Mouse (Mus musculus) midbrain, postnatal 0 days (tissue): ENCODE data around the gene Hic1. TPM values are rescaled to one million over a fixed set of nuclear protein-coding genes. Genes with fewer than 3 reads are reported as not detected.

ENCODE experiments used
- ATAC-seq: fragments of 200-750 bp; cut with Nextera tagmentation; 2 replicates; pipeline ENCODE4 v1.8.0; 2017; ENCODE audit warnings: moderate number of reproducible peaks, mild to moderate bottlenecking, moderate TSS enrichment, moderate library complexity; ENCODE audit not compliant: low FRiP score
- DNase-seq: peaks from one replicate; pipeline ENCODE4 v3.0.0-alpha.2; 2015; ENCODE audit warnings: low spot score
- H3K27ac ChIP-seq: fragments of 300-500 bp; sonication (generic); 2 replicates; pipeline ENCODE4 v1.5.1; 2014; ENCODE audit warnings: low read depth, mild to moderate bottlenecking, low read length, mixed read lengths
- H3K27me3 ChIP-seq: fragments of 300-500 bp; sonication (generic); 2 replicates; pipeline ENCODE4 v1.6.1; 2014; ENCODE audit warnings: low read length, control low read depth, mixed read lengths; ENCODE audit not compliant: insufficient read depth
- H3K36me3 ChIP-seq: fragments of 300-500 bp; sonication (generic); 2 replicates; pipeline ENCODE4 v1.6.1; 2014; ENCODE audit warnings: low read length, control low read depth, mixed read lengths; ENCODE audit not compliant: insufficient read depth
- H3K4me1 ChIP-seq: fragments of 300-500 bp; sonication (generic); 2 replicates; pipeline ENCODE4 v1.6.1; 2014; ENCODE audit warnings: mild to moderate bottlenecking, control low read depth, antibody characterized with exemption, low read length, mixed read lengths; ENCODE audit not compliant: insufficient read depth
- H3K4me2 ChIP-seq: fragments of 300-500 bp; sonication (generic); 2 replicates; pipeline ENCODE4 v1.6.1; 2014; ENCODE audit warnings: low read depth, mild to moderate bottlenecking, low read length, mixed read lengths; ENCODE audit not compliant: poor library complexity, severe bottlenecking
- H3K4me3 ChIP-seq: fragments of 300-500 bp; sonication (generic); 2 replicates; pipeline ENCODE4 v1.5.1; 2014; ENCODE audit warnings: low read depth, mild to moderate bottlenecking, low read length, moderate library complexity
- H3K9ac ChIP-seq: fragments of 300-500 bp; sonication (generic); replicated peaks from 2 replicates; pipeline ENCODE4 v1.6.1; 2014; ENCODE audit warnings: mild to moderate bottlenecking, low read length, moderate library complexity, mixed read lengths; ENCODE audit not compliant: poor library complexity, severe bottlenecking
- H3K9me3 ChIP-seq: fragments of 300-500 bp; sonication (generic); 2 replicates; pipeline ENCODE4 v1.6.1; 2016; ENCODE audit warnings: low read length, control low read depth
- CTCF ChIP-seq: IDR thresholded peaks from 2 replicates; pipeline ENCODE4 v1.5.1; 2016; ENCODE audit warnings: antibody characterized with exemption, mild to moderate bottlenecking
- WGBS: fragments of 180-500 bp; shearing (Covaris S2); extraction: QIAGEN DNeasy Blood & Tissue Kit; methylation state at CpG from one replicate; pipeline ENCODE4 v1.1.7; 2014; 5-methylcytosine and 5-hydroxymethylcytosine counted together
- polyA plus RNA-seq: library from polyadenylated mRNA; unstranded; fragments of >200 nt; fragmentation: Nextera tagmentation; extraction: Ambion mirVana; gene quantifications from 2 replicates; pipeline ENCODE4 v1.2.1, GENCODE M21; 2015
- total RNA-seq: library from RNA; depleted of rRNA; stranded (reverse); fragments of >200 nt; gene quantifications from 2 replicates; pipeline ENCODE4 v1.2.3, GENCODE M21; 2014

Hic1 gene
- total and polyA plus RNA-seq, 2 experiments from 2014 or later, result 1.5 to 7.1 TPM

DNA sequence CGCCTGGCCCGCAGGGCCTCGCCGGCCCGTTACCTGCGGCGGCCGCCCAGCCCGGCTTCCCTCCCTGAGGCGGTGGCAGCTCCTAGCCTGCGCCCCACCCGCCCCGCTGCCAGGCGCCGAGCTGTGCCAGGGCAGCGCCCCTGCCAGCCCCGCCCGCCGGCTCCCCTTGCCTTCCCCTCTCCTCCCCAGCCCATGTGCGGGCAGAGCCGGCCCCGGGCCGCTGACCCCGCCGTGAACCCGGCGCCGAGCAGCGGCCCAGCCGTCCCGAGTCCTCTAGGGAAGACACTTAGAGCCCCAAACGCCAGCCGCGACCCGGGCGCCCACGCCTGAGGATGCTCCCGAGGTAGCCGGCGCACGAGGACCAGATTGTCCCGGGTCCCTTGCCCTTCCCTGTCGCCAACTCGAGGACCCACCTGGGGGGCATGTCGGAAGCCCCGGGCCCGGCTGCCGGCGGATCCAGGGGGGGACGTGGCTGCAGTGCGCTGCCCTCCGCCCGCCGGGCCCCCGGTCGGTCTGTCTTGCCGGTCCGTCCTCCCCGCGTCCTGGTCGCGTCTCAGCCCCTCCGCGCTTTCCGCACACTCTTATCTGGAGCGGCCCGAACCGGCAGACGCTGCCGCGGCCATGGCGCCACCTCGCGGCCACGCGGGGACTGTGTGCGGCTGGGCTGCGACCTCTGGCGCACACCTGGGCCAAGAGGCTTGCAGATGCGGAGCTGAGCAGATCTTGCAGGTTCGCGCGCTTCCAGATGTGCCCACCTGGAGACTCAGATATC, 543 bp downstream of the Hic1 start:
- peak; percentile 93 for TF ChIP-seq CTCF
- no peaks in the 10 kb centered on the region for H3K36me3 ChIP-seq
- no peaks in the 10 kb centered on the region for H3K9me3 ChIP-seq
- H3K4me3 ChIP-seq, result peak overlapping the region; percentile 38
- H3K9ac ChIP-seq, result peak overlapping the region; percentile 34; the same call in 1 of the 2 replicates
- peaks cover 42% of the 10 kb centered on the region for H3K27me3 ChIP-seq
- H3K4me2 ChIP-seq, result peak overlapping the region; percentile 84
- DNase-seq (peak; percentile 81), ATAC-seq (no peak)
- peaks cover 9% of the 10 kb centered on the region; the same call in 1 of the 2 replicates for H3K4me1 ChIP-seq
- 1% methylated on average over 73 of the region's 83 CpGs for WGBS
- H3K27ac ChIP-seq, result no peak overlapping the region

DNA sequence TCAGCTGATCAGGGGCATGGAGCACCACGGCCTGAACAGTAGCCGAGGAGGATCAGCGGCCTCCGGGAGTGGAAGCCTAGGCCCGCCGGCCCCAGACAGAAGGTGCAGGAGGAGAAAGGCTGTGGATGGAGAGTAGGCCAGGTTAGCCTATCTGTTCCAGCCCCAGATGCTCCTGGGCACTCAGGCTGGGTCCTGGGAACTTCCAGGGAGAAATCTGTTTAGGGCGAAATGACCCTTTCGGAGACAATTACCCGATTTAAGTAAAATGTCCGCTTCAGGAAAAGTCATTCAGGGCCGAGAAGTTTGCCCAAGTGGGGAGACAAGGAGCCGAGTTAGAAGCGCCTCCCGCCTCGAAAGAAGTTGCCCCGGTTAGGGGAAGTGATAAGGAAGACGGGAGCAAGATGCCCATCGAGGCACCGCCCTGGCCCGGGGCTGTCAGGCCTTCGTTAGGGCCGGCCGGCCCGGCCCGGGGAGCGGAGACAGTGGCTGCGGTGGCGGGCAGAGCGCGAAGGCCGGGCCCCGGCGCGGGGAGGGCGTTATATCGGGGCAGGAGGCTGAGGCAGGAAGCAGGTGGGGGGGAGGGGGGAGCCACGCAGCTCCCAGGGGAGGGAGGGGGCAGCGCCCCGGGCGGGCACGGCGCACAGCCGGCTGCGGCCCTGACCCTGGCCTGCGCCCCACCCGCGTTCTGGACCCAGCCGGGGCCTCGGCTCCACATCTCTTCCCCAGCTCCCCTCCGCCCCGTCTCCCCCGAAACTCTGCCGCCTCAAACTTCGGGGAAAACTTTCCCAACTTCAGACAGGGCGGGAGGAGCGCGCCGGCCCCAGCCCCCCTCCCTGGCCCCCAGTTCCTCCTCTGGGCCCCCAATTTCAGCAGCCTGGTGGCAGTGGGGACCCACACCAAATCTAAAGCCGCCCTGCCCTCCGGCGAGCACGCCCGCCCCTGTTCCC, 1.4 kb downstream of the Hic1 start:
- TF ChIP-seq CTCF, result no peak

DNA sequence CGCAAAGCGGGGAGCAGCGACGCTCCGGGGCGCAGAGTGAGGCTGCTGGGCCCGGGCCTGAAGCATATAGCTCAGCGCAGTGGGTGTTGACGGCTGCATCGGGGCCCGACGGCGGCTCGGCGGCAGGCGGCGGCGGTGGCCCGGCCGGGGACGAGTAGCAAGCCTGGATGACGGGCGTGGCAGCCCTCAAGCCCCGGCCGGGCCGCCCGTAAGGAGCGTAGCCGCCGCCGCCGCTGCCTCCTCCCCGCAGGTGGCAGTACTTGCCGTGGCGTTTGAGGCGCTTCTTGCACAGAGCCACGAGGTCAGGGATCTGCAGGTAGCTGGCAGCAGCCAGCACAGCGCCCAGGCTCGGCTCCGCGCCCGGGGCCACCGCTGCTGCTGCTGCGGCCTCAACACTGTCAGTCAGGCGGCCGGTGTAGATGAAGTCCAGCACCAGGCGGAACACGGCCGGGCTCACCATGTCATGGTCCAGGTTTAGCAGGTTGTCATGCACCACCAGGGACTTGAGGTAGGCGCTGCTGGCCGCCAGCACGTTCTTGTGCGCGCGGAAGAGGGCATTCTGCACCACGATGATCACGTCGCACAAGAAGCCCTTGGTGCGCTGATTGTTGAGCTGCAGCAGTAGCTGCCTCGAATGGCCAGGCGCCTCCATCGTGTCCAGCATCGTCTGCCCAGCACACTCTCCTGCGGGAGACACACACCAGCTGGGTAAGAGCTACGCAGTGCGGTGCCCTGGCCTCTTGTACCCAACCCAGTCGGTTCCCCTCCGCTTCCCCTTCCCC, 2.3 kb downstream of the Hic1 start:
- no peak for TF ChIP-seq CTCF
- WGBS, result 9% methylated on average over 56 of the region's 68 CpGs
- Histone ChIP-seq H3K4me2 (peak overlapping the region; percentile 84), H3K4me1 (peaks cover 9% of the 10 kb centered on the region; the same call in 1 of the 2 replicates), H3K9me3 (no peaks in the 10 kb centered on the region), H3K9ac (no peak overlapping the region), H3K27me3 (peaks cover 54% of the 10 kb centered on the region), H3K4me3 (peak overlapping the region; percentile 38), H3K36me3 (peaks cover 15% of the 10 kb centered on the region), H3K27ac (no peak overlapping the region)
- ATAC-seq, result no peak
- DNase-seq, result no peak

More for the DNA sequence above, 1.4 kb downstream of the Hic1 start:
- Histone ChIP-seq H3K27ac (no peak overlapping the region), H3K9ac (0 out of 2 replicates have a peak overlapping the region, but pooled peaks have one; percentile 34), H3K4me1 (peaks cover 9% of the 10 kb centered on the region; the same call in 1 of the 2 replicates), H3K36me3 (peaks cover 7% of the 10 kb centered on the region), H3K27me3 (peaks cover 51% of the 10 kb centered on the region), H3K9me3 (no peaks in the 10 kb centered on the region), H3K4me2 (peak overlapping the region; percentile 84), H3K4me3 (peak overlapping the region; percentile 38)
- WGBS, result 10% methylated on average over 40 of the region's 63 CpGs
- DNase-seq, result no peak
- no peak for ATAC-seq

DNA sequence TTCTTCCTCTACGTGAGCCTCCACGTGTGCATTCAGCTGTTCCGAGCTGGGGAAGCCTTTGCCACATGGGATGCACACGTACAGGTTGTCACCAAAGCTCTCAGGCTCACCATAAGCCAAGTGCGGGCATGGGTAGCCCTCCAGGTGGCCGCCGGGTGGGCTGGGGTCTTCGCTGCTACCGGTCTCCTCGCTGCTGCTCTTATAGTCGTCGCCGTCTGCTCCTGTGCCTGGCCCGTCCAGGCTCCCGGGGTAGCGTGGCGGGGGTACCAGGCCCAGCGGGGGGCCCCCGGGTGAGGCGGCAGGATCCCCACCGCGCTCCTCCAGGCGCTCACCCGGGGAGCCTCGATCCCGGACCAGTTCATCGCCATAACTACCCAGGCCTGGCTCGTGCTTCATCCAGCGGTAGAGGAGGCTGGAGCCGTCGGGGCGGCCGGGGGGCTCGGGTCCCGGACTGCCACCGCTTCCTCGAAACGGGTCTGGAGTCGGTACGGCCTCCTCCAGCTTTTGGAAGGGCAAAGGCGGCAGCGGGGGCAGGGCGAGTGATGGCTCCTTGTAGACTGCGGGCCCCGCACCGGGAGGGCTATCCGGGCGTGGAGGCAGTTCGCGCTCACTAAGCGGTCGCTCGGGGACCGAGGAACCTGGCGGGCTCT, 3.0 kb downstream of the Hic1 start:
- Histone ChIP-seq H3K9ac (peak overlapping the region; percentile 46; the same call in 1 of the 2 replicates), H3K4me1 (peaks cover 9% of the 10 kb centered on the region; the same call in 1 of the 2 replicates), H3K4me2 (peak overlapping the region; percentile 84), H3K27me3 (peaks cover 54% of the 10 kb centered on the region), H3K4me3 (peak overlapping the region; percentile 25), H3K36me3 (peaks cover 20% of the 10 kb centered on the region), H3K9me3 (no peaks in the 10 kb centered on the region), H3K27ac (no peak overlapping the region)
- no peak for TF ChIP-seq CTCF
- ATAC-seq, result no peak
- 6% methylated on average over 54 of the region's 55 CpGs for WGBS
- no peak for DNase-seq
